Mouse (Mus musculus) CD4-positive, CD25-positive, alpha-beta regulatory T cell (primary cell): ENCODE data around the gene Prss43. TPM values are rescaled to one million over a fixed set of nuclear protein-coding genes. Genes with fewer than 3 reads are reported as not detected.

Experiments used
- polyA plus RNA-seq: library from polyadenylated mRNA; unstranded; fragments of 100-300 nt; shearing (Covaris generic); gene quantifications from one replicate; pipeline ENCODE4 v1.2.1, GENCODE M21; 2017

The Prss43 gene
- not detected for polyA plus RNA-seq

DNA sequence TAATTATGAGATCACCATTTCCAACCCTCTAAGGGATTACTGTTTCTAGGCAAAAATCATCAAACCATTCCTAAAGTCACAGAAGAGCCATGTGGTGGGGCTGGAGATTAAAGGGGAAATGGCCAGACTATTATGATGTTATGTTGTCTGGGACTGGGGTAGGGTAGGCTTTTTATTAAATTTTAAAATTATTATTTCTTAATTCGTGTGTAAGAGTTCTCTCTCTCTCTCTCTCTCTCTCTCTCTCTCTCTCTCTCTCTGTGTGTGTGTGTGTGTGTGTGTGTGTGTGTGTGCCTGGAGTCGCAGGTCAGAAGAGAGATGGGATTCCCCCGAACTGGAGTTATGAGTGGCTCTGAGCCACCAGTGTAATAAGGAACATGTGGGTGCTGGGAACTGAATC is at the start of gene Prss43:
Prss43 (plus strand) TSS at position 301 of the 400 bp plus-strand sequence.

DNA sequence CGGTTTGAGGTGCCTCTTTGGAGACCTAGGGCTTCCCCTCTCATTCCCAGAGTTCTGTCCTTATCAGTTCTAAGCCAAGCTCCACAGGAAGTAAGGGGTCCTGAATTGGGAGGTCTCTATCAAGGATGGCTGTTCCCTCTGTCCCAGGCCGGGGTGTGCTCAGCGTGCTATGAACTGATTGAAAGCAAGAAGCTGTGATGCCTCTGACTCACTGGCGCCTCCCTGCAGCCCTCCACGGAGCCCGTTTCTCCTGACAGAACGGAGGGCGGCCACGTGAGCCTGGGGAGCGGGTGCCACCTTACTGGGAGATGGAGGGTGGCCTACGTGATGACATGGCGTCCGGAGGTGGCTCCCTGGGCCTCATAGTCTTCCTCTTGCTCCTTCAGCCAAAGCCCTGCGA is 28.6 kb upstream of the Prss43 start, which contains the start of gene Prss42:
Prss42 (plus strand) TSS at position 301 of the 400 bp plus-strand sequence.

DNA sequence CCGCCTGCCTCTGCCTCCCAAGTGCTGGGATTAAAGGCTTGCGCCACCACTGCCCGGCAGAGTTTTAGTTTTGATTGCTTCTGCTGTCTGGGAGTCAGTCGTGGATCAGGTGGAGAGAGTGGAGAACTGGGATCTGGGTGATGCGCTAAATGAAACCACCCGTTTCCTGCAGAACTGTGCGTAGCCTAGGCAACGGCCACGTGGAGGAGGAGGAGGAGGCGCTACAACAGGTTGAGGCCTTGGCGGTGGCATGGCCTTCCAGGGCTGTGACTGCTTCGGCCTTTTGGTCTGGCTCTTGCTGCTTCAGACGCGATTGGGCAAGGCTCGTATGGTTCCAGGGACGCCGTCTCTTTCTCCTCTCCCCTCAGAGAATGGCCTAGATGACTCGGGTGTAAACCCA is 12.7 kb upstream of the Prss43 start, which contains the start of gene Prss44:
Prss44 (plus strand) TSS at position 206 of the 400 bp plus-strand sequence.

GRCm38 (mm10) chr9:110834411-110834810 is 7.9 kb downstream of the Prss43 start, which contains the start of gene Prss45:
TSS of gene Prss45 (plus strand) at chr9:110834588.

GRCm38 (mm10) chr9:110844206-110844605 is 17.7 kb downstream of the Prss43 start, which contains the start of gene Prss46:
TSS of gene Prss46 (plus strand) at chr9:110844506.

GRCm38 (mm10) chr9:110857781-110858472 is 31.4 kb downstream of the Prss43 start, which contains the start of gene Prss50:
TSS of gene Prss50 (plus strand) at chr9:110857967.

GRCm38 (mm10) chr9:110879191-110879920 is 52.9 kb downstream of the Prss43 start, which contains the start of gene Als2cl:
TSS of gene Als2cl (plus strand) at chr9:110879870.

DNA sequence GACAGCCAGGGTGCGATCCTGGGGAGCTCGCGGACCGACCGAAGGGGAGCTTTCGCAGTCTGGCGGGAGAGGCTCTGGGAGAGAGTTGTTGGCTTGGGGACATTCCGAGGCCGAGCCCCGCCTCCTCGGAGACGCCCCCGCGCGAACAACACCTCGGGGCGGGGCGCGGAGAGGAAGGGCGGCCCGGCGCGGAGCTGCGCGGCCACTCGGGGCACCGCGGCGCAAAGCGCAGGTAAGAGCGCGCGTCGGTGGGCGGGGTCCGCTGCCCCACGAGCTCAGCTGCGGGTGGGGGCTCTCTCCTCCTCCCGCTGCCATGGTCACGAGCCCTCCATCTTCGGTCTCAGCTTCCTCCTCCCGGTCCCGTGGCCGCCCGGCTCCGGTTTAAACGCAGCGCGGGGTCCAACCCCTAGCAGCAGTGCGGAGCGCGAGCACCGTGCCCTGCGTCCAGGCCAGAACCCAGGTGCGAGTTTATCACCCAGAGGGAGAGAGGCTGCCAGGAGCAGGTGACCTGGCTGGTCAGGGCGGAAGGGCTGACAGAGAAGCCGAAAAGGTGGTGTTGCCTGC is 53.6 kb downstream of the Prss43 start, which contains the start of gene Tmie:
Tmie (minus strand) TSS at position 116 of the 564 bp plus-strand sequence.

Other genes starting within 250 kb of the Prss43 start
- gene Nradd, start 202.2 kb upstream of the Prss43 start, polyA plus RNA-seq = 1.9 TPM
- gene Nbeal2, start 172.5 kb upstream of the Prss43 start, polyA plus RNA-seq = 48.9 TPM
- 271 TPM for gene Ccdc12, start 170.2 kb upstream of the Prss43 start, polyA plus RNA-seq
- gene Myl3, start 84.8 kb upstream of the Prss43 start, polyA plus RNA-seq = not detected
- not detected for gene Pth1r, start 79.5 kb upstream of the Prss43 start, polyA plus RNA-seq
- gene Prss42, start 28.5 kb upstream of the Prss43 start, polyA plus RNA-seq = 0.11 TPM
- not detected for gene Prss44, start 12.7 kb upstream of the Prss43 start, polyA plus RNA-seq
- not detected for gene Prss45, start 7.9 kb downstream of the Prss43 start, polyA plus RNA-seq
- gene Prss46, start 17.8 kb downstream of the Prss43 start, polyA plus RNA-seq = not detected
- not detected for gene Prss50, start 31.3 kb downstream of the Prss43 start, polyA plus RNA-seq
- 36.7 TPM for gene Als2cl, start 53.2 kb downstream of the Prss43 start, polyA plus RNA-seq
- 11.3 TPM for gene Tmie, start 53.4 kb downstream of the Prss43 start, polyA plus RNA-seq
- 0.89 TPM for gene Fam240a, start 90.2 kb downstream of the Prss43 start, polyA plus RNA-seq
- 2.3 TPM for gene Tdgf1, start 119.5 kb downstream of the Prss43 start, polyA plus RNA-seq
- gene Lrrc2, start 124.9 kb downstream of the Prss43 start, polyA plus RNA-seq = 0.07 TPM
- gene Rtp3, start 163.9 kb downstream of the Prss43 start, polyA plus RNA-seq = not detected
- gene Ltf, start 192.6 kb downstream of the Prss43 start, polyA plus RNA-seq = not detected
- 9.4 TPM for gene Ccrl2, start 230.8 kb downstream of the Prss43 start, polyA plus RNA-seq